Mouse (Mus musculus) neutrophil, adult 5-6 weeks (primary cell): Measurements from ENCODE around the gene Commd1. TPM values are rescaled to one million over a fixed set of nuclear protein-coding genes. Genes with fewer than 3 reads are reported as not detected.

Experiments used
- ATAC-seq: fragments of 151-379, 151-347 bp; 2 replicates; pipeline ENCODE4 v1.8.0; 2017; ENCODE audit warnings: mild to moderate bottlenecking, moderate TSS enrichment; ENCODE audit not compliant: insufficient number of reproducible peaks, poor library complexity, low FRiP score, severe bottlenecking; ENCODE audit errors: extremely low read depth
- total RNA-seq: library from RNA; stranded (forward); fragments of 200-1000 nt; gene quantifications from 2 replicates; pipeline ENCODE4 v1.2.3, GENCODE M21; 2017

Commd1 gene
- total RNA-seq = 13.5 and 13.6 TPM in 2 replicates

DNA sequence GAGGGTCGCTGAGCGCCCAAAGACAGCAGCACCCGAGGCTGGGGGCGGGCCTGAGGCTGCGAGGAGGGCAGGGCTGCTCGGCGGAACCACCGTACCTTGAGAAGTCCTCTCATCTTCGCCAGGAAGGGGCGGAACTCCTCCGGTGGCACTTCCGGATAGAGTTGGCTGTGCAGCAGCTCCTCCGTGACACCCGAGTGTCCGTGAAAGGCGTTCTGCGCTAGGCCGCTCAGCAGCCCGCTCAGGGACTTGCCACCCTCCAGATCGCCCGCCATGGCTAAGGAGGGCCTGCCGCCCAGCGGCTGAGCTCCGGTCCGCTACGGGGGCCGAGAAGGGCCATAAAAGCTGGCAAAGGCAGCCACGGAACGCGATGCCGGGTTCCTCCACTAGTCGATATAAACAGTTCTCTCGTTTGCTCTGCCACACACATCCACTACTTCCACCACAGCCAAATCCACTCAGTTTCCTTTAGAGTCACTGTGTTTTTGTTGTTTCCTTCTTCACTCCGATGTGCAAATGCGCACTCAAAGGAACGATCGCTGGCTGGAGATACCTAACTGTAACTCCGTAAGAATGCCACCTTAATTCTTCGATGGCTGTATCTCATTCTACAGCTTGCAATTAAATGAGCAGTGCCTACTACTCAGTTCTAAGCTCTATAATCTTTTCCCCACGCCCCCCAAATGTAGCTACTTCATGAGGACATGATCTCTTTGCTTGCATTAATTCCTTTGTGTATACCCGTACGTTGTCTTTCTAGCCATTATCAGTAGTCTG, at the start of gene Commd1, which contains the start of gene Gm28048:
Gene Commd1, minus strand, starts transcription at position 399 of the 774 bp plus-strand sequence.
Gene Gm28048, minus strand, starts transcription at position 107 of the 774 bp plus-strand sequence.
- peak; percentile 91 for ATAC-seq

DNA sequence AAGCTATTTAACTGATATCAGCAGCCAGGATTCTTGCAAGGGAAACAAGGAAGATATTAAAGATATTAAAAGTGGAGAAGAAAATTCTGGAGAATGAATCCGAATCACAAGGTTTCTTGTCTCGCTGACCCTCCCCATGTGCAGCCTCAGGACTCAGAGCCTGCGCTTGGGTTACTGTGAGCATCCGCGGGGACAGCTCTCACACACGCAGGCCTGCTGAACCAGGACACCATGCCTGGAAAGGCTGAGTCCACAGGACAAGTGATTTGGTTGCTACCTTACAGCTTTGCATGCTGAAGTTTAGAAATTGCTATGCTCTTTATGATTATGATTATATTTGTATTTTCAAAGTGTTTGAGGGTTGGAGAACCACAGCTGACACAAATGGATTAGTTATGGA, 47.2 kb upstream of the Commd1 start:
- ATAC-seq = no peak

DNA sequence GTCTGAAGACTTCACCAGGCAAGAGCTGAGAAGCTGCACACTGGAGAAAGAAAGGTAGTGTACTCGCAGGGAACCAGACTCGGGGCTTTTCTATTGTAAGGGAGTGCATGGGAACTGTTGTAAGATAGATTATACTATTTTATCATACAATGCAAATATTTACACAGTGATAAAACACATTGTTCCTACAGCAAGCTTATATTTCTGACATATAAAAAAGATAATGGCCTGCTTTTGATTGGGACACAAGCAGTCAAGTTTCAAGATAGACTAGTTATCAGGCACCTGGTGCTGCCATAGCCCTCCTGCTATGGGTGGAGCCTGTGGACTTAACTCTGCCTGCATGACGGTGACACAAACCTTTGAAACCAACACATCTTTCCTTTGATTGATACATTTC, 46.8 kb upstream of the Commd1 start:
- ATAC-seq = no peak

DNA sequence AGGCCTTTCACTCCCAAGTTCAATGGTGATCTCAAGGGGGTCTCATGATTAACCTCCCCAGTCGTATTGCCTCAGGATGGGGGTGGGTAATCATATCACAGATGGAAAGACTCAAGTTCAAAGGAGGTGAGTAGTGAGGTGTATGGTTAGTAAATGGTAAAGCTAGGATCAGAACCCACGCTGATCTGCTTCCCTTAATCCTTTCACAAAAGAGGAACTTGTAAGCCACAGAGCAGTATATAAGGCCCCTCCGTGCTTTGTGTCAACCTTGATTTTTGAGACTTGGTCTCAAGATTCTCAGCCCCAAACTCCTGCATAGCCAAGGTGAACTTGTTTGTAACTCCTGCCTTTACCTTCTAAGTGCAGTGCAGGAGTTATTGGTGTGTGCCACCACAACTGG, 42.0 kb upstream of the Commd1 start:
- no peak for ATAC-seq

DNA sequence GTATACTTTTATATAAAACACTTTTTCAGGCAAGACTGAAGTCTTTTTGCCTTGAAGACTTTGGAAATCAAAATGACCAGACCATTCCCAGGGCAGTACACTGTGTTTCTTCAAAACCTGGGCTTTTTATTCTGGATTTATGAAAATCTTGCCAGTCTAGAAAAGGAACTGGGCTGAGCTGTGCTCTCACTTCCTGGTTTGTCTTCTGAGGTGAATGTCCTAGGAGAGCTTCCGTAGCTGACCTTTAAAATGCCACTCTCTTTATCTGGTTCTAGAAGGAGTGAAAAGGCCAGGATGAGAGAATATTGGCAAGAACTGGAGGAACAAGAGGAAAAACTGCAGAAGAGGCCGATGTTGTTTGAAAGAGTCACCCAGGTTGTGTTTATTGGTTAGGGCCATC, 41.0 kb upstream of the Commd1 start:
- ATAC-seq = no peak

DNA sequence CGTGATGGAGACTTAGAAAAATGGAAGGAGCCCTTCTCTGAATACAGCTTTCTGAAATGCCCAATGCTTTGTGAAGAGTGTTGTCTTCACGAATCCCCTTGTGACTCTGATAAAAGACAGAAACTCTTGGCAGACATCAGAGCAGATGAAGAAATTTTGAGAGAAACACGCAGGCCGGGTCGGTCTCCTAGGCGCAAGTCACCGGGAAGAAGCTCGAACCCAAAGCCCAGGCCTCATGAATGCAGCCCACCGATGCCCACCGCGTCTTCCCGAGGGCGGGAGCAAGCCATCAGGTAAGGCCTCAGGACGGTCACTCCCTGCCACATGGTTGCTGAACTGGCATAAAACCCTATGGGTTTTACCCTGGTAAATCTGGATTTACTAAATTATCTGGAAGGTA, 38.7 kb upstream of the Commd1 start:
- ATAC-seq = no peak

DNA sequence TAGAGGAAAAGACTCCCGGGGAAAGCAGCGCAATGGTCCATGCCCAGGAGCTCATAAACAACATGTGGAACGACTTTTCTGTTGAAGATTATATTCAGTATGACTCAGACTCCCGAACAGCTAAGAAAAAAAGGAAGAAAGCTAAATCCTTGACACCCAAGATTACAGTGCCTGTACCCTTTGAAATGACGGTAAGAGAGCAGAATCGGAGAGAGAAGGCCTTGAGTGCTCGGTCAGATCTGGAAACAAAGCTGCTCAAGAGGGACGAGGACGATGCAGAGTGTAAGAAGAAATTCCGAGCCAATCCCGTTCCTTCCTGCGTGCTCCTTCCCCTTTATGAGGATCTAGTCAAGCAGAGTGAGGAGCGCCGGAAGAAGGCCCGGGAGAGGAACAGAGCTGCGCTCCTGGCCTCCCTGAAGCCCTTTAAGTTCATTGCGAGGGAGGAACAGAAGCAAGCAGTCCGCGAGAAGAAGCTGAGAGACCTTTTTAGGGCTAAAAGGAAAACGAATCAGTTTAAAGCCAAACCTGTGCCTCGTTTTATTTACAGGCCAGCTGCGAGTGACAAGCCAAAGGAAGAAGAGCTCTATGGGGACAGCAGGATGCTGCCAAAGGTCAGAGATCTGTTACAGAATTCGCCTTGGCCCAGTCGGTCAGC, 38.1 kb upstream of the Commd1 start:
- ATAC-seq = no peak

DNA sequence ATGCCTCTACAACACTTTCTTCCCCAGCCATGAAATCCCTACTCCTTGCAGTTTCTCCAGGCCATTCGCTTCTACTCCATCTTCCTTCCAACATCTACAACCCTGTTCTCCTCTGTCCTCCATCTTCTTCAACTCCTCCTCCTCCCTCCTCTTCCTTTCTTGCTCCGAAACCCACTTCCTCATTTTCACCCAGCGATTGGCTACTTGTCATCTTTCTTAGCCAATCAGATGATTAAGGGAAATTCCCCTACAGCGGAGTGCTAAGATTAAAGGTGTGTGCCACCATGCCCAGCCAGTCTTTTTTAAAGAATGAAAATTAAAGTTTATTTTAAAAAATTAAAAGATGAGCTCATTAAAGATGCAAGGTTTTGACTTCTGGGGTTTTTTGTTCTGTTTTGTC, 35.8 kb upstream of the Commd1 start:
- ATAC-seq = no peak

DNA sequence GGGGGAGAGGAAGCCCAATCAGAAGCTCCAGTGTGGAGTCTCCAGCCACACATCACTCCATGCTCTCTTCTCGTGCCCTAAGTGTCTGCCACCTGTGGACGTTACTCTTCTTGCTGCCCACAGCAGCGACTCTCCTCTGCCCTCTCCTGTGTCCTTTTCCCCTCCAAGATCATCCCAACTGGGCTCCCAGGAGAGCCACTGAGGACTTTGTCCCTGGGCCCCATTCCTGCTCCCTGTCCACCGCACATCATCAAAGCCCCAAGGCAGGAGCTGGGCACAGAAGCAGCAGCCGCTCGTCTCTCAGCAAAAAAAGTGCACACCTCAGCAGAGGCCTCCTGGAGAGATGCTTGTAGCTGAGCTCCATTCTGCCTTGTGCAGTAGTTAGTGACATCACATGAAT, 32.8 kb upstream of the Commd1 start:
- ATAC-seq = no peak

DNA sequence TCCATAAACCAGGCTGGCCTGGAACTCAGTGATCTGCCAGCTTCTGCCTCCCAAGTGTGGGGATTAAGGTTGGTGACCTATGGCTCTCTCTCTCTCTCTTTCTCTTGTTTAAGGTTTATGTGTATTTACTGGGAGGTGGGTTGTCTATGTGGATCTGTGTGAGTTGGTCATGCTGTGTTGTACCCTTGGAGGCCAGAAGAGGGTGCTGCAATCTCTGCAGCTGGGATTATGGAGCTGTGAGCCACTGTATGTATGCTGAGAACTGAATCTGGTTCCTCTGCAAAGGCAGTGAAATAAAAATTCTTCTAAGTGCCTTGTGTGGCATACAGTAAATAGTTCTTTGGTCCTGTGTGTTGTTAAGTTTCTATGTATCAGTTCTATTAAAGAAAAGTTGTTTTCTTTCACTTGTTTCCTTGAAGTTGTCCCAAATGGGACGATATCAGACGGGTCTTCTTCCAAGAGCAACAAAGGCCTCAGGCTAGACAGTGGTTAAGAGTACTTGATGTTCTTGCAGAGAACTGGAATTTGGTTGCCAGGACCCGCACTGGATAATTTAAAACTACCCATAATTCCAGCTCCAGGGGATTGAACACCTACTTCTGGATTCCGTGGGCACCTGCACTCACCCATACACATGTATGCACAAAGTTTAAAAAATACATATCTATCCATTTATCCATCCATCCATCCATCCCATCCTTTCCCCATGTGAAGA, 31.6 kb upstream of the Commd1 start:
- peak; percentile 69; the same call in 1 of the 2 replicates for ATAC-seq

DNA sequence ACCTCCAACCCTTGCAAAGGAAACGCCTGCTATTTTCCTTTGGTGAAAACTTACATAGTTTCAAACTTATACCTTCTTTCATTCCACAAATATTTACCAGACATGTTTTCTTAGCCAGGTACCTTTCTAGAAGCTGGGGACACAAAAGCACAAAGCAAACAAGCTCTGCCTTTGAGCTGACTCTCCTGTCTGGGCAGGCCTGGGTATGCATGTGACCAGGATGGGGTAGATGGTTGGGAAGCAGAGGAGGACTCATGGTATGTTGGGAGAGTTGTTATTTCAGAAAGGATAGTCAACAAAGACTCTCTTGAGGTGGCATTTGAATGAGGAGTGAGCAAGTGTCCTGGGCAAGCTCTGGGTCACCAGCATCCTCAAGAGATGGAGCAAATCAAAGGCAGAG, 30.9 kb upstream of the Commd1 start:
- ATAC-seq = no peak

DNA sequence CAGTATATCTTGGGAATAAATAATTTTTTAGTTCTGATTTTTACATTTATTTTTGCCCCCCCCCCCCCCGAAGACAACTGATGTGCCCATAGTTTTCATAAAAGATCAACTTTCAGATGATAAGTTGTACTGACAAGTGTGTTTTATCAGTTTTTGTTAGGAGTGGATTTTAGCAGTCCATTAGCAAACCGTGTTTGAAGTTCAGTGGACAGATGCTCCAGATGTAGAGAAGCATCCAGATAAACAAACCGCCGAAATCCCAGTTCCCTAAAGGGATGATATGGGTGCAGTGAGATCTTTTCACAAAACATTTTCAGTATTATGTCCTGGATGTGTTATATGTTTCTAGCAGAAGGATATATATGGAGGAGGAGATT, 26.6 kb upstream of the Commd1 start:
- no peak for ATAC-seq

DNA sequence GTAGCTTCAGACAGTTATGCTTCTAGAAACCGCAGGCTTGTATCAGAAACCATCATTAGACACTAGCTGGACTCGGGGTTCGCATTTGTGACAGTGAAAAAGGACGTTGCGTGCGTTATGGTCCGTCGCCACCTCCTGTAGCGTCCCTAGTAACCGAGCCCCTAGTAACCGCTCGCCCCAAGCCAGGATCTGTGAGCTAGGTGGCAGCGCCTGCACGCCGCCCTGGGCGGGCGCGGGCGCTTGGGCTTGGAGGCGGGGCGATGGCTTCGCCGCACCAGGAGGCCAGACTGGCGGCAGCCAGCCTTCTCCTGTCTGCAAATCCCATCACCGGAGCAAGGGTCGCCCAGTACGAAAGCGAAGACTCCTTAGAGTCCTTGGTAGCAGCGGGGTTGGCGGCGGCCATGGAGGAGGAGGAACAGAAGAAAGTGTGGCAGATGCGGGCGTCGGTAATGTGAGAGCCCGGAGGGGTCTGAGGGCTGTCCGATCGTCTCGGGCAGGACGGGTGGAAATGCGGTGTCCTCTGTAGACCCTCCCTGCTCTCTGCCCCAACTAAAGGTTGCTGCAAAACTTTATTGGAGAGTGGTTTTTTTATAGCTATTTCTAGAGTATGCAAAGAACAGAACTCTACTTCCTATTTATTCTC, 26.1 kb upstream of the Commd1 start:
- peak; percentile 58 for ATAC-seq

DNA sequence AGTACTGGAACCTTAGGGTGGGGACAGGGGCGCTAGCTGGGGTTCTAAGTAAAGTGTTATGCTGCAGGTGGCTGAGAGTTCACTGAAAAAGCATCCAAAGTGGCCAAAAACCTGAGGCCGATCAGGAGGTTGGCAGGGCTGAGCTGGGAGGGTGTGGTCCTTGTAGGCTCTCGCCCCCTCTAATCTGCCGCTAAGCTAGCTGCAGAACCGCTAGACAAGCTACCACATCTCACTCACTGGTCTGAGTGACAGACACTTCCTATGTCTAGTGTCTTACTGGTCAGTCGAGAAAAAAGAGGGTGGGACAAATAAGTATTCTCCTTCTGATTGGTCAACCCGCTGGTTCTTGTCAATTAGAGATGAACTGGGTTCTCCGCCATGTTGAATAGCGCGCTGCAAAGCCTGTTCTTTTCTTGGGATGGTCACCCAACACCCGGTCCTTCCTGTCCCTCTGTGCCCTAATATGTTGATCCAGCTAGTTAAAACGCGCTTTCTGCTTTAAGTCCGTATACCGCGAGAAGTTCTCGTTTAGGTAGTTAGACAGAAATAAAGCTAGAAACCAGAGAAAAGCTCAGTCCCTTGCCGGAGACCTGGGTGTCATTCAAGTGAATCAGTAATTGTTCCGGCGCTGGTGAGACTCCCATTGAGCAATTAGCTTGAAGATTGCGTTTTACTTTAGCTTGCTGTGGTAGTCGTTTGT, 25.4 kb upstream of the Commd1 start, which contains the start of gene Fam161a:
Gene Fam161a, plus strand, starts transcription at position 51 of the 700 bp plus-strand sequence.
- peak; percentile 96 for ATAC-seq

DNA sequence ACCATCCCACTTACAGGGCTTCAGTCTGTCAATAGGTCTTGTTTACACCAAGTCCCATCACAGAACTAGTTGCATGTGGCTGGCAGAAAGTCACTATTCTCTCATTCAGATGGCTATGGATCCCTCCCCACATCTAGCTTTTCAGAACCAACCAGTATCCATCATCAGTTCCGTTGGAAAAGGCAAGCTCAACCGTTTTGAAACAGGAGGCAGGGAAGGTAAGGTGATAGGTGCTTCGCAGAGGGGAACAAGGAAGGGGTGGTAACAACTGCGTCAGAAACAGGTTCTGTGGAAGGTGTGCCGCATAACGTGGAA, 24.9 kb upstream of the Commd1 start:
- peak; percentile 24; the same call in 1 of the 2 replicates for ATAC-seq

DNA sequence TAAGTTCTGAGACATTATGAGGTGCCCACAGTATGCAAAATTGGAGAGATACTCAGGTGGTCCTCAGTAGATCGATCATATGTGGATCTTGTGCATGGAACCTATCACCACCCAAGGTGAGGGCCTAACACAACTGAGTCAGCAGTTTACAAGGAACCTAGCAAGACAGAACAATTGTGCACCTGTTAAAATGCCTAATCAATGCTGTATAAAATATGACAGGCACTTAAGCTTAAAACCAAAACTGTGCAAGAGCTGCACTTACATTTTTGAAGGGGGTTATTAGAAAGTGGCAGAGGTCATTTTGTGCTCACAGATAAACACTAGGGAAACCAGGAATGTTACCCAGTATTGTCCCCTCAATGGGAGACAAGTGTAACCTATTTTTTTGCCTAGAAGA, 23.1 kb upstream of the Commd1 start:
- no peak for ATAC-seq

DNA sequence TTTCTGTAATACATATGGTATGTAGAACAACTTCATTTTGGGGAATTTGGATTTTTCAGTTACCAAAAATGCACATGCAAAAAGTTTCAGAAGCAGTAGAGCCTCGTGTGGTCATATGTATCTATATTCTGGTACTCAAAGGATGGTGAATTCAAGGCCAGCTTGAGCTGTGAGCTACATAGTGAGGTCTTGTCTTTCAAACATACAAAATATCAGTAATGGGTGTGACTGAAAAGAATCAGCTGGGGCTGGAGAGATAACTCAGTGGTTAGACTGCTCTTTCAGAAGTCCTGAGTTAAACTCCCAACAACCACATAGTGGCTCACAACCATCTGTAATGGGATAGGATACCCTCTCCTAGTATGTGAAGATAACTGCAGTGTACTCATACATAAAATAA, 16.1 kb upstream of the Commd1 start:
- ATAC-seq = no peak

DNA sequence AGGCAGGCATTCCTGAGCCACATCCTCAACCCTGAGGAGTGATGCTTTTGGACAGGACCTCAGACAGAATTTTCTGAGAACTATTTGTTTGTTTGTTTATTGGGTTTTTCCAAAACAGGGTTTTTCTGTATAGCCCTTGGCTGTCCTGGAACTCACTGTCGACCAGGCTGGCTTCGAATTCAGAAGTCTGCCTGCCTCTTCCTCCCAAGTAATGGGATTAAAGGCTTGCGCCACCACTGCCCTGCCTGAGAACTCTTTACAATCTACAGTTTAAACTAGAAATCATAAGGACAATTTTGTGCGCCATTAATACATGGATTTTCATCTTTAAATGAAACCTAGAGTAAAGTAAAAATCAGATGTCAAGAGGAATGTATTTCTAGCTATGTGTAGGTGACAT, 13.3 kb upstream of the Commd1 start:
- ATAC-seq = no peak

DNA sequence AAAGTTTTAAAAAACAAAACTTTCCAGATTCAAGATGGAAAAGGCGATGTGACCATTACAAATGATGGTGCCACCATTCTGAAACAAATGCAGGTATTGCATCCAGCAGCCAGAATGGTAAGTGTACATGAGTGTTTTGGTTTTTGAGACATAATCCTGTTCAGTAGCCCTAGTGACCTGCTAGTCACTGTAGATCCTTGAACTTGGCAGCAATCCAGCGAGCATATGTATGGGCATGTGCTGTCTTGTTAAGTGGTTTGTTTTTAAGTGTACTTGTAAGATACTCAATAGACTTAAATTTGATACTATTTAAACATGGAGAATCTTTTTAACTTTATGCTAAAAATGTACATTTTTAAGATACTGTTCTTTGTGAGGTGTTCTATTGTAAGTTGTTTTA, 12.1 kb upstream of the Commd1 start:
- no peak for ATAC-seq
